Comparison of ENCODE assay signal across 18 mouse cellular contexts in the genomic region with DNA sequence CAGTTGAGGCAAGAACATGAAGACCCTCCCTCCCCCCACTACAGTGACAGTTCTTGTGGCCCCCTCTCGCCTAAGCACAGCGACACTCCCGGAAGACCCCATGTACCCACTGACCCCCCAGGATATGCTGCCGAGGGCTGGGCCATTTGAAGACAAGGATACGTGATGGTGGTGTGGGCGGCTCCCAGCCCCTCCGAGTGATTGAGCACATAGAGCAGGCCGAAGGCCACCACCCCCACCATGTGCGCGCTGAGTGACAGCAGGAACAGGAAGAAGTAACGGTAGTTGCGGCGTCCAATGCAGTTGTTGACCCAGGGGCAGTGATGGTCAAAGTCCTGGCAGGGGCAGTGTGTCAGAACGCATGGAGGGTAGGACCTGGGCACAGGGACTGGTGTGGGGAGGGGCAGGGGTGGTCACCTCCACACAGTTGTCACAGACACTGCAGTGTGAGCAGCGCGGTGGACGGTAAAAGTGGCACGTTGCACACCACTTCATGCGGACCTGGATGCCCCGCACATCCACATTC. TPM values are rescaled to one million over a fixed set of nuclear protein-coding genes. Genes with fewer than 3 reads are reported as not detected.
"Had no signal": no experiment of that assay in that cellular context is flagged by ENCODE, and none has a peak within 500 bp of the region (broad histone marks: within the 10 kb centered on the region; RNA-seq: fewer than 3 reads in every experiment).

No protein-coding gene starts in this region.

- H3K27me3 ChIP-seq: limb, embryonic 13.5 days; lung, embryonic 15.5 days; neural tube, embryonic 12.5 days had no signal

- ATAC-seq: intestine, postnatal 0 days had no signal

- H3K27ac ChIP-seq: kidney, postnatal 0 days; limb, embryonic 13.5 days; liver, embryonic 14.5 days; lung, embryonic 15.5 days; macrophage; neural tube, embryonic 12.5 days; stomach, postnatal 0 days had no signal

- H3K9ac ChIP-seq: limb, embryonic 13.5 days; liver, embryonic 14.5 days; lung, embryonic 15.5 days; neural tube, embryonic 12.5 days had no signal

- H3K4me3 ChIP-seq: limb, embryonic 13.5 days; lung, embryonic 15.5 days; neural tube, embryonic 12.5 days had no signal

- H3K9me3 ChIP-seq: limb, embryonic 13.5 days; lung, embryonic 15.5 days; neural tube, embryonic 12.5 days had no signal

- H3K4me2 ChIP-seq: limb, embryonic 13.5 days; lung, embryonic 15.5 days; neural tube, embryonic 12.5 days had no signal

- DNase-seq: kidney, adult 9 months; kidney, postnatal 36 days; lung, postnatal 14 days; midbrain, embryonic 14.5 days had no signal

RNA-seq across cellular contexts. Expression of a gene that starts 10.3 kb away (rescaled TPM):
- total RNA-seq: layer of hippocampus, adult 18-20 months; layer of hippocampus, postnatal 10 days; monocyte, adult 5-6 weeks; neutrophil, adult 5-6 weeks had no signal
- polyA plus RNA-seq: intestine, postnatal 0 days; kidney, postnatal 0 days; limb, embryonic 13.5 days; liver, embryonic 14.5 days; lung, embryonic 15.5 days; macrophage; midbrain, embryonic 14.5 days; neural tube, embryonic 12.5 days; stomach, postnatal 0 days; urinary bladder, adult 2 months had no signal

RNA-seq across cellular contexts. Expression of a gene that starts 30.2 kb away (rescaled TPM):
- total RNA-seq: layer of hippocampus, adult 18-20 months; layer of hippocampus, postnatal 10 days; left cerebral cortex, postnatal 36 days; monocyte, adult 5-6 weeks; neutrophil, adult 5-6 weeks had no signal
- polyA plus RNA-seq: macrophage; urinary bladder, adult 2 months had no signal
